Mouse (Mus musculus) heart, embryonic 11.5 days (tissue): ENCODE measurements around the gene Mmd. TPM values are rescaled to one million over a fixed set of nuclear protein-coding genes. Genes with fewer than 3 reads are reported as not detected.

Experiments used
- ATAC-seq: fragments of 200-750 bp; cut with Nextera tagmentation; replicated peaks from 2 replicates; pipeline ENCODE4 v1.8.0; 2017; ENCODE audit warnings: moderate library complexity; ENCODE audit not compliant: insufficient number of reproducible peaks, low FRiP score, low TSS enrichment
- H3K27ac ChIP-seq: fragments of 300-500 bp; sonication (generic); 2 replicates; pipeline ENCODE4 v1.5.1; 2014; ENCODE audit warnings: mild to moderate bottlenecking, low read depth, low read length
- H3K27me3 ChIP-seq: fragments of 300-500 bp; sonication (generic); 2 replicates; pipeline ENCODE4 v1.6.1; 2014; ENCODE audit warnings: mild to moderate bottlenecking, low read length, mixed read lengths; ENCODE audit not compliant: control insufficient read depth, insufficient read depth
- H3K36me3 ChIP-seq: fragments of 300-500 bp; sonication (generic); 2 replicates; pipeline ENCODE4 v1.6.1; 2014; ENCODE audit warnings: mild to moderate bottlenecking, low read length, moderate library complexity, mixed read lengths; ENCODE audit not compliant: control insufficient read depth, insufficient read depth
- H3K4me1 ChIP-seq: fragments of 300-500 bp; sonication (generic); 2 replicates; pipeline ENCODE4 v1.6.1; 2014; ENCODE audit warnings: low read length; ENCODE audit not compliant: control insufficient read depth, insufficient read depth
- H3K4me2 ChIP-seq: fragments of 300-500 bp; sonication (generic); 2 replicates; pipeline ENCODE4 v1.6.1; 2014; ENCODE audit warnings: mild to moderate bottlenecking, moderate library complexity
- H3K4me3 ChIP-seq: fragments of 300-500 bp; sonication (generic); 2 replicates; pipeline ENCODE4 v1.5.1; 2014; ENCODE audit warnings: low read depth, low read length
- H3K9ac ChIP-seq: fragments of 300-500 bp; sonication (generic); 2 replicates; pipeline ENCODE4 v1.6.1; 2014; ENCODE audit warnings: mild to moderate bottlenecking, low read depth, low read length, moderate library complexity
- H3K9me3 ChIP-seq: fragments of 300-500 bp; sonication (generic); replicated peaks from 2 replicates; pipeline ENCODE4 v1.6.1; 2016; ENCODE audit warnings: low read length; ENCODE audit not compliant: control insufficient read depth
- WGBS: fragments of 180-500 bp; shearing (Covaris S2); extraction: QIAGEN DNeasy Blood & Tissue Kit; methylation state at CpG from one replicate; pipeline ENCODE4 v1.1.7; 2014; ENCODE audit not compliant: insufficient replicate concordance; 5-methylcytosine and 5-hydroxymethylcytosine counted together
- polyA plus RNA-seq: library from polyadenylated mRNA; unstranded; fragments of >200 nt; fragmentation: Nextera tagmentation; extraction: Ambion mirVana; gene quantifications from 2 replicates; pipeline ENCODE4 v1.2.1, GENCODE M21; 2014

Gene Mmd
- polyA plus RNA-seq, 1 experiment from 2014 or later, result 76.1 TPM

DNA sequence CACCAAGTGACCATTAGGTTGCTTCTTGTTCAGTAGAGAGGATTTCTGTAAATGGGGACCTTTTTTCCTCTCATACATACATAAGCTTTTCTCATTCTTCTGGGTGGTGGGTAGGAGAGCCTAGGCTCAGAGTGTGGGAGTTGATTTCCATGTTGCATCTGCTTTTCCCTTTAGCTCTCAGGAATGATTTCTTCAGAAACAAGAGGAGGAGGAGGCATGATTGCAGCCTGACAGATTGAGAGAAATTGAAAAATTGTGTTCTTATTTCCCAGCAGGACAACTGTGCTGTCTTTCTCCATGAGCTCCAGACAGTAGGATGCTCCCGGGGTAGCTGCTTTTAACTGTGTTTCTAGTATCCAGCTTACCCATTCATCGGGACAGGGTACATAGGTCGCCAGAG lies 5.3 kb downstream of the Mmd start:
- Histone ChIP-seq H3K4me3 (no peak overlapping the region), H3K36me3 (no peaks in the 10 kb centered on the region), H3K9ac (no peak overlapping the region), H3K27me3 (no peaks in the 10 kb centered on the region), H3K27ac (peak overlapping the region; percentile 92), H3K9me3 (no peaks in the 10 kb centered on the region), H3K4me2 (no peak overlapping the region), H3K4me1 (peaks cover 59% of the 10 kb centered on the region)
- no peak for ATAC-seq
- WGBS, result 85% methylated on average over 3 of the region's 3 CpGs

DNA sequence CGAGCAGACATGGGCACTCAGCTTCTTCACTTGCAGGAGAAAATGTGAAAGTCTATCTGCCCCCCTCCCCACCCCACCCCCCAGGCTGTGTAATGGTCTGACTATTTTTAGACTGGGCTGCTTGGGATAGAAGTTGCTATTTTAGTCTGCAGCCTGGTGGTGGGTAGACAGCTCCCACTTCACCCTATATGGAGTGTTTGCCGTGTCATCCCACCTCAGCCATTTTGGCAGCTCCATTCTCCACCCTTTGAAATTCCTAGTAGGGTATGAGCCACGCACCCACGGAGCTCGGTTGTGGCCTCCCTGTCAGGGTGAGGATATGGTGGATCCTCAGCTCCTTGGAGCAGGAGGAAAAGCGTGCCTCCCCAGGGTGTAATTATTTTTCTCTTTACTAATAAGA lies 6.4 kb downstream of the Mmd start:
- Histone ChIP-seq H3K27ac (peak overlapping the region; percentile 92), H3K4me3 (no peak overlapping the region), H3K36me3 (no peaks in the 10 kb centered on the region), H3K4me2 (peak overlapping the region; percentile 45), H3K9ac (peak overlapping the region; percentile 47; the same call in 1 of the 2 replicates), H3K27me3 (no peaks in the 10 kb centered on the region), H3K4me1 (peaks cover 59% of the 10 kb centered on the region), H3K9me3 (no peaks in the 10 kb centered on the region)
- WGBS, result 35% methylated on average over 6 of the region's 6 CpGs
- ATAC-seq, result peak; percentile 80

DNA sequence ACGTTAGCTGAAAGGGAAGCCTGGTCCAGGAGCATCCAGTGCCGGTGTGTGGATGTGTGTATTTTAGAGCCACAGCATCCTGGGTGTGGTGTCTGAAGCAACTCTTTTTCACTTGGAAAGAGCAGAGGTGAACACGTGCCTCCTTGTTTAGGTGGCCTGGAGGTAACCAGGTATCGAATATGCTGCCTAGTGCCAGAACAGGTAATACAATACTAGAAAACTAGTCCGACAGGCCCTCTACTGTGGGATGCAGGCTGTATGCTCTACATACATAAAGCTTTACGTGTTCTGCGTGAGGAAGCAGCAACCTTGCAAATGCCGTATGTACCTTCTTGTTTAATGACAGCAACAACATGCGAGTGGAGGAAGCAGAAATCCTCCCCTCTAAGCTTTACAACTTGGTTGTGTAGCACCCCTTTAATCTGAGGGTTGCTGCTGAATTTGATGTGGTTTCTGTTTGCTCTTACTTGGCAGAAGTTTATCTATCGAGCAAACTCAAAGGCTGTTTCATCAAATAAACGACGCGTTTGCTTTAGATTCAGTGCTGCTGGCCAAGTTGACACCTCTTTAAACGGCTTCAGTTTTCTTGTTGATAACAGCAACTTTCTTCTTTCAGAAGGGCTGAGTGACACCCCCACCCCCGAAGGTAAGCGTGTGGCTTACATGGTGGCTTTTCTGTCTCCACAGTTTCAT lies 7.7 kb downstream of the Mmd start:
- no peak for ATAC-seq
- Histone ChIP-seq H3K27me3 (no peaks in the 10 kb centered on the region), H3K4me1 (peaks cover 55% of the 10 kb centered on the region), H3K9ac (0 out of 2 replicates have a peak overlapping the region, but pooled peaks have one; percentile 34), H3K4me3 (no peak overlapping the region), H3K4me2 (no peak overlapping the region), H3K9me3 (no peaks in the 10 kb centered on the region), H3K27ac (peak overlapping the region; percentile 92), H3K36me3 (peaks cover 11% of the 10 kb centered on the region; the same call in 1 of the 2 replicates)
- WGBS, result 65% methylated on average over 16 of the region's 16 CpGs

DNA sequence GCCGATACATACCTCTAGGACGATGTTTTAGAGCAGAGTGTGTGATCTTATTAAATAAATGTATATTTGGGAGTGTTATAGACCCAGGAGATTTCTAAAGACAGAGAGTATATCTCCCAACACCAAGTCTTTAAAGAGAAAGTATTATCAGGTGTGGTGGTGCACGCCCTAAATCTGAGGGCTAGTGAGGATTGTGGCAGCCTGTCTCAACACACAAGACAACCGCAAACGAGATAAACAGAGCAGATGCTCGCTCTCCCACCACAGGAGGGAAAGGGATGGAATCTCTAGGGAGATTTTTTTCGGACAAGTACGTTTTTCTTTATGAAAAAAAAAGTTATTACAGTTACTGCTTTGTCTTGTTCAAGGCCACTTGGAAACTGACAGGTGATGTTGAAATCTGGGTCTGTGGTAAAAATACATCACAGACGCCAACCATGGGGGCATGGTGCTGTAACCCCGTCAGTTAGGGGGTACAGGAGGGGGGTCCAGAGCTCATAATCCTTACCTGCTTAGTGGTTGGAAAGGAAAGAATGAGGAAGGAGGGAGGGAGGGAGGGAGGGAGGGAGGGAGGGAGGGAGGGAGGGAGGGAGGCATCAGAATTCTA lies 9.2 kb downstream of the Mmd start:
- 0 out of 2 replicates have a peak overlapping the region, but pooled peaks have one; percentile 16 for H3K9ac ChIP-seq
- no peak overlapping the region for H3K4me2 ChIP-seq
- H3K9me3 ChIP-seq, result no peaks in the 10 kb centered on the region
- no peak for ATAC-seq
- 42% methylated on average over 10 of the region's 10 CpGs for WGBS
- peaks cover 25% of the 10 kb centered on the region for H3K36me3 ChIP-seq
- peaks cover 43% of the 10 kb centered on the region for H3K4me1 ChIP-seq
- no peaks in the 10 kb centered on the region for H3K27me3 ChIP-seq
- H3K4me3 ChIP-seq, result no peak overlapping the region
- H3K27ac ChIP-seq, result no peak overlapping the region

DNA sequence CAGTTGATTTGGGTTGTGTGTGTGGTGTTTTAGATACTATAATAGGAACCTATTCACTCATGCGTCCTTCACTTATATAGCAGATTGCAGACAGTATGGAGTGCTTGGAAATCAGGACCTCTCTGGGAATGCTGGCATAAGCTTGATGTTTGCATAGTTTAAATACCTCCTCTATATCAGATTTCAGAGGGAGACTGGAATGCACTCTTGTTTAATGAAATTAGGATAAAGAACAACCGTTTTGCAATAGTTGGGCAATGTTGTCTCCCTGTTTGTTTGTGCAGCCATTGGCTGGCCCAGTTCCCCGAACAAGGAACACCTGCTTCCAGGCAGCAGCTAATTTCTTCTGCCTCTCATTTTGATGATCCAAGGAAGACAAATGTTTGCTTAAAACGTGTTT lies 9.8 kb downstream of the Mmd start:
- no peaks in the 10 kb centered on the region for H3K27me3 ChIP-seq
- H3K9me3 ChIP-seq, result no peaks in the 10 kb centered on the region
- 46% methylated on average over 4 of the region's 4 CpGs for WGBS
- H3K9ac ChIP-seq, result no peak overlapping the region
- peaks cover 42% of the 10 kb centered on the region for H3K4me1 ChIP-seq
- H3K36me3 ChIP-seq, result peaks cover 30% of the 10 kb centered on the region
- ATAC-seq, result no peak
- no peak overlapping the region for H3K27ac ChIP-seq
- no peak overlapping the region for H3K4me2 ChIP-seq
- H3K4me3 ChIP-seq, result no peak overlapping the region

DNA sequence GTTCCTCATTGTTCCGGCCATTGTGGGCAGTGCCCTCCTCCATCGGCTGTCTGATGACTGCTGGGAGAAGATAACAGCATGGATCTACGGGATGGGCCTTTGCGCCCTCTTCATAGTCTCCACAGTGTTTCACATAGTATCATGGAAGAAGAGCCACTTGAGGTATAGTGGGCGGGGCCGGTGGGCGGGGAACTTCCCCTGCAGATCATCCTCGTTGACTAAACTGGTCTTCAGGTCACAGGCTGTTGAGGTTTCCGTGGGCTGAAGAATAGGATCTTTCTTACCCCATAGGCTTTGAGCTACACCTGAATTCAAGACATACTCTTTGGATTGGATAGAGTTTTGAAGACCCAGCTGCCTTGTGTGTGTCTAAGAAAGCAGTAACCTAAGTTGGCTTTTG lies 10.6 kb downstream of the Mmd start:
- H3K27ac ChIP-seq, result no peak overlapping the region
- H3K9me3 ChIP-seq, result no peaks in the 10 kb centered on the region
- no peak for ATAC-seq
- WGBS, result 69% methylated on average over 9 of the region's 9 CpGs
- H3K4me3 ChIP-seq, result no peak overlapping the region
- peaks cover 34% of the 10 kb centered on the region for H3K36me3 ChIP-seq
- no peaks in the 10 kb centered on the region for H3K27me3 ChIP-seq
- H3K9ac ChIP-seq, result no peak overlapping the region
- peaks cover 34% of the 10 kb centered on the region for H3K4me1 ChIP-seq
- no peak overlapping the region for H3K4me2 ChIP-seq

DNA sequence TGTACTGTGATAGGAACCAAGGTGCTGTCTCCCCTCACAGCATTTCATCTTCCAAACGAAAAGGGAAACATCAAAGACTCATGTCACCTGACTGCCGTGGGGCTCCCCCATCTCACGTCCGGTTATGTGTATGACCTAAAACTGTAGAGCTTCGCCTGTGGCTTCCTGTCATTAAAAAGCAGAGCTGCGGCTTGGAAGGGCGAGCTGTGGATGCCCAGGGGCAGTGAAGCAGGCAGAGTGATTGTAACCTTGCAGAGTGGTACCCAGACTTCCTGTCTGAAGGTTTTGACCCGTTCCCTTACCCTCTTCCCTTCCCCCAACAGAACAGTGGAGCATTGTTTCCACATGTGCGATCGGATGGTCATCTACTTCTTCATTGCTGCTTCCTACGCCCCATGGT lies 14.9 kb downstream of the Mmd start:
- H3K36me3 ChIP-seq, result peaks cover 41% of the 10 kb centered on the region
- no peak overlapping the region for H3K4me3 ChIP-seq
- no peaks in the 10 kb centered on the region for H3K9me3 ChIP-seq
- H3K4me1 ChIP-seq, result 0 out of 2 replicates have a peak, but pooled peaks cover under 1% of the 10 kb centered on the region
- no peaks in the 10 kb centered on the region for H3K27me3 ChIP-seq
- H3K4me2 ChIP-seq, result no peak overlapping the region
- 79% methylated on average over 11 of the region's 11 CpGs for WGBS
- H3K27ac ChIP-seq, result no peak overlapping the region
- no peak for ATAC-seq
- H3K9ac ChIP-seq, result no peak overlapping the region

DNA sequence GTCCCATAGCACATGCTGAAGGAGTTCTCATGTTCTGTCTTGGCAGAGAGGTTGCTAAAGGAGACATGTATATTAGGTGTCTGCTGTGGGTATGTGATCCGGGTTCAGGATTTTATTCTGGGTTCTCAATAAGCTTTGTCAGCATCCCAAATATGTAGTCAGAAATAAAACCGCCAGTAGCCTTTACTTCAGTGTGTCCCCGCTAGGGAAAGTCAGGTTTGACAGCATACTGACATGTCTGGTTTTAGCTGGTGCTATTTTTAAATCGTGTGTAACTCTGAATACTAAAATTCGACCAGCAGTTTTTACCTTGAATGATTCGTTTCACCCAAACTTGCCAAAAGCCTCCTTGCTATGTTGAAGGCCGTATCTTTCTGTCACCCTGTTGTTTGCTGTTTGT lies 16.3 kb downstream of the Mmd start:
- no peak overlapping the region for H3K4me2 ChIP-seq
- no peak overlapping the region for H3K4me3 ChIP-seq
- peaks cover 41% of the 10 kb centered on the region for H3K36me3 ChIP-seq
- H3K9ac ChIP-seq, result no peak overlapping the region
- H3K9me3 ChIP-seq, result no peaks in the 10 kb centered on the region
- ATAC-seq, result no peak
- no peaks in the 10 kb centered on the region for H3K27me3 ChIP-seq
- WGBS, result 65% methylated on average over 7 of the region's 7 CpGs
- no peaks in the 10 kb centered on the region for H3K4me1 ChIP-seq
- no peak overlapping the region for H3K27ac ChIP-seq

DNA sequence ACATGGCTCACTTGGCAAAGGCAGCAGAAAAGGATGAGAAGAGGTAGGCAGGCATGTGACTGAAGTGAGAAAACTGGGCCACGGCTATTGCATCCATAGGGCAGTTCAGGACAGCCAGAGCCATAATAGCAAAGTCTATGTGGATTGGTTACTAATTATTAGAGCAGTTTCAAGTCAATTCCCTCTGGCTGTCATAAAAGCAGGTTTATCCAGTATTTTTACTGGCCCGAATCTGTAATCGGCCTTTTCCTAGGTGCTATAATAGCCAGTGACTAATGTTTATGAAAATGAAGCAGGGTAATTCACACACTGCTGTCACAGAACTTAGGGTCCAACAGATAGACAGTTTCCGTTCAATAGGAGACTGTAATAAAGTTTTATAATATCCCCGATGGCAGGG lies 19.7 kb downstream of the Mmd start:
- Histone ChIP-seq H3K36me3 (peaks cover 11% of the 10 kb centered on the region), H3K4me1 (no peaks in the 10 kb centered on the region), H3K4me3 (no peak overlapping the region), H3K27ac (no peak overlapping the region), H3K4me2 (no peak overlapping the region), H3K9me3 (no peaks in the 10 kb centered on the region), H3K27me3 (no peaks in the 10 kb centered on the region), H3K9ac (no peak overlapping the region)
- 85% methylated on average over 5 of the region's 5 CpGs for WGBS
- no peak for ATAC-seq
